Mouse (Mus musculus) lung, postnatal 0 days (tissue): ENCODE data around the gene Alkbh2. TPM values are rescaled to one million over a fixed set of nuclear protein-coding genes. Genes with fewer than 3 reads are reported as not detected.

Experiments
- ATAC-seq: fragments of 200-750 bp; cut with Nextera tagmentation; 2 replicates; pipeline ENCODE4 v1.8.0; 2017; ENCODE audit warnings: moderate library complexity
- DNase-seq: peaks from one replicate; pipeline ENCODE4 v3.0.0-alpha.2; 2016; ENCODE audit warnings: low spot score
- H3K27ac ChIP-seq: fragments of 300-500 bp; sonication (generic); 2 replicates; pipeline ENCODE4 v1.5.1; 2014; ENCODE audit warnings: antibody characterized with exemption, mild to moderate bottlenecking, low read length, mixed read lengths
- H3K27me3 ChIP-seq: fragments of 300-500 bp; sonication (generic); replicated peaks from 2 replicates; pipeline ENCODE4 v1.6.1; 2014; ENCODE audit warnings: low read length, mixed read lengths; ENCODE audit not compliant: insufficient read depth
- H3K36me3 ChIP-seq: fragments of 300-500 bp; sonication (generic); 2 replicates; pipeline ENCODE4 v1.6.1; 2014; ENCODE audit warnings: low read length, mixed read lengths; ENCODE audit not compliant: insufficient read depth
- H3K4me1 ChIP-seq: fragments of 300-500 bp; sonication (generic); 2 replicates; pipeline ENCODE4 v1.6.1; 2014; ENCODE audit warnings: antibody characterized with exemption, low read depth, low read length, mixed read lengths; ENCODE audit not compliant: insufficient read depth
- H3K4me2 ChIP-seq: fragments of 300-500 bp; sonication (generic); replicated peaks from 2 replicates; pipeline ENCODE4 v1.6.1; 2014; ENCODE audit warnings: low read depth, mild to moderate bottlenecking, low read length, moderate library complexity, mixed read lengths
- H3K4me3 ChIP-seq: fragments of 300-500 bp; sonication (generic); 2 replicates; pipeline ENCODE4 v1.5.1; 2014; ENCODE audit warnings: low read depth, low read length
- H3K9ac ChIP-seq: fragments of 300-500 bp; sonication (generic); replicated peaks from 2 replicates; pipeline ENCODE4 v1.6.1; 2014; ENCODE audit warnings: low read depth, mild to moderate bottlenecking
- H3K9me3 ChIP-seq: fragments of 300-500 bp; sonication (generic); 2 replicates; pipeline ENCODE4 v1.6.1; 2016; ENCODE audit warnings: low read length, mixed read lengths
- CTCF ChIP-seq: IDR thresholded peaks from 2 replicates; pipeline ENCODE4 v1.5.1; 2016; ENCODE audit warnings: antibody characterized with exemption, mild to moderate bottlenecking
- EP300 ChIP-seq: IDR thresholded peaks from 2 replicates; pipeline ENCODE4 v1.6.1; 2016; ENCODE audit warnings: antibody characterized with exemption, mild to moderate bottlenecking, control low read depth
- WGBS: fragments of 180-500 bp; shearing (Covaris S2); extraction: QIAGEN DNeasy Blood & Tissue Kit; methylation state at CpG from one replicate; pipeline ENCODE4 v1.1.7; 2014; 5-methylcytosine and 5-hydroxymethylcytosine counted together
- polyA plus RNA-seq: library from polyadenylated mRNA; unstranded; fragments of >200 nt; fragmentation: Nextera tagmentation; extraction: Ambion mirVana; gene quantifications from 2 replicates; pipeline ENCODE4 v1.2.1, GENCODE M21; 2015

Alkbh2 gene
- polyA plus RNA-seq, 1 experiment from 2014 or later: 4.1 TPM

DNA sequence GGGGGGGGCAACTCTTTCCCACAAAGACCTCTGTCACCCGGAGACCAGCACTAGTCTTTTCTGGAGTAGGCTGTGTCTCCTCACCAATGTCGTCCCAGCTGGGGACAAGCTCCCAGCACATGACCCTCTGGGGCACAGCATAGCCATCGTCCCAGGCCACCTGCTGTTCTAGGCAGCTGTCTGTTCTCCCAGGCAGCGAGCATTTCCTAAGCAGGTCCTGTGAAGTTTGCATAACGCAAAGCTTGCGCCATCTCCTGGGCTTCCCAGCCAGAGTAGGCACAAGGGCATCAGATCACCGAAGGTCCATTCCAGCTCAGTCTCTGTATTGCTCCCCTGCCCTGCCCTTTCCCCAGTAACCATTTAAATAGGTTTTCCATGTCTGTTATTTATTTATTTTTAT lies 29.2 kb upstream of the Alkbh2 start:
- no peak overlapping the region for H3K9ac ChIP-seq
- no peak overlapping the region for H3K4me2 ChIP-seq
- no peaks in the 10 kb centered on the region for H3K4me1 ChIP-seq
- 48% methylated on average over 7 of the region's 7 CpGs for WGBS
- no peaks in the 10 kb centered on the region for H3K27me3 ChIP-seq
- no peaks in the 10 kb centered on the region for H3K36me3 ChIP-seq
- no peaks in the 10 kb centered on the region for H3K9me3 ChIP-seq
- TF ChIP-seq EP300 (no peak), CTCF (no peak)
- DNase-seq (no peak), ATAC-seq (no peak)
- no peak overlapping the region for H3K27ac ChIP-seq
- H3K4me3 ChIP-seq: no peak overlapping the region

DNA sequence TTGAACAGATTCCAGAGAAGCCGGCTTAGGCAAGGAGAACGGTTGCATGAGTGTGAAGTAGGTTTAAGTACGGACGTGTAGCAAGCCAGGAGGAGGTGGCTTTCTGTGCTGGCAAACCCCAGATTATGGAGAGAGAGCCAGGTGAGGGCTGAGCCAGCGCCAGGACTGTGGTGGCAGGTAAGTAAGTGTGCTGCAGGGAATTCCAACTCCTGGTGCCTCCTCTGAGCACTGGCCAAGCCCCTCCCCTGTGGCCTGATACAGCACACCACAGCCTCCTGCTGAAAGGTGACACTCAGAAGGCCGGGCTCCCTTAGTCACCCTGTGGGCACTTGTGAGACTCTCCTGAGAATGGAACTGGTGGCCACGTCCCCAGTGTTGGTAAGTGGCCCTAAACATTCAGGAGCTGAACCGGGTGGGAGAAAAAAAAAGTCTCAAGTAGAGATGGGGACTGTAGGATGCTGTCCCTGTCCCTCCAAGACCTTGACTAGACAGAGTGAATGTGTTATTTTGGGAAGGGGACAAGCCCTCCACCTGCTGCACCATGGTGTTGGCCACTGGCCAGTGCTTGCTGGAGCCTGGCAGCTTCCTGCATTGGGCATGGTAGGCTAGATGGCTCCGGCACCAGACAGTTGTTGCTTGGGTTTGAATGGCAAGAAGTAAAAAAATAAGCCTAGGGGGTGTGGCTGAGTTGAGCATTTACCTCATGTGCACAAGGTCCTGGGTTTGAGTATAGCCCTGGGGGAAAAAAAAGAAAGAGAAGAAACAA lies 27.3 kb upstream of the Alkbh2 start:
- Histone ChIP-seq H3K9me3 (no peaks in the 10 kb centered on the region), H3K27ac (no peak overlapping the region), H3K4me1 (no peaks in the 10 kb centered on the region), H3K27me3 (no peaks in the 10 kb centered on the region), H3K36me3 (no peaks in the 10 kb centered on the region), H3K9ac (no peak overlapping the region), H3K4me2 (no peak overlapping the region), H3K4me3 (no peak overlapping the region)
- ATAC-seq (peak; percentile 88), DNase-seq (peak; percentile 70)
- no peak for TF ChIP-seq EP300
- no peak for TF ChIP-seq CTCF
- WGBS: 32% methylated on average over 9 of the region's 9 CpGs

DNA sequence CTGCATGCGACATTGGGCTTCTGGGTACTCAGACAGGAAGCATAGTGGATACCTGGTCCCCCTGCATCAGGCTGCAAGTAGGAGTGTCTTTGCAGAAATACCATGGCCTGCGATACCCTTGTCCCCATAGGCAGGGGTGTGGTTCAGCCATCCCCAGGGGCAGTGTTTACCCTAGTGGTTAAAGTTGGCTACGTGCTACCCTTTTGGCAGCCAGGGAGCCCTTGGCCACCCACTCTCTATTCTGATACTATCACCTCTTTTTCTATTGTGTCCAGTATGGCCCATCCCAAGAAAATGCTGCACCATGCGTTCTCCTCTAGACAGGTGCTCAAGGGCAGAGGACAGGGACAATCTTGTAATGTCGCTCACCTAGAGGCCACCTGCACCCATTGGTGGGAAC lies 26.7 kb upstream of the Alkbh2 start:
- Histone ChIP-seq H3K27ac (no peak overlapping the region), H3K36me3 (no peaks in the 10 kb centered on the region), H3K9ac (no peak overlapping the region), H3K27me3 (no peaks in the 10 kb centered on the region), H3K4me1 (no peaks in the 10 kb centered on the region), H3K4me2 (no peak overlapping the region), H3K9me3 (no peaks in the 10 kb centered on the region), H3K4me3 (no peak overlapping the region)
- peak; percentile 10; the same call in 1 of the 2 replicates for ATAC-seq
- no peak for DNase-seq
- 51% methylated on average over 5 of the region's 5 CpGs for WGBS
- TF ChIP-seq EP300 (no peak), CTCF (no peak)

DNA sequence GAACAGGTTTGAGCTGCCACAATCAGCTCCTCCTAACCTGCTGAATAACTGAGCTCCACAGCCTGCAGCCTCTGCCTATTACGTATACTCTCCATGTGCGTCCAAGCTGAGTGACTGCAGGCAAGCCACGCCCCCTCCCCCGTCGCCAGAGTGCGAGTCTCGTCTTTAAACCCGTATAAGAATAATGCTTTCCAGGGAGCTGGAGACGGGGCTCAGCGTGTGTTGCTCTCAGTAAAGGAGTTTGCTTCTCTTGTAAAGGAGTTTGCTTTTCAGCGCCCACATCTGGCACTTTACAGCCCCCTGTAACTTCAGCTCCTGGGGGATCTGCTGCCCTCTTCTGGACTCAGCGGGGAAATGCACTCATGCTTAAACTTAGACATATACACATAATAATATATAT lies 25.5 kb upstream of the Alkbh2 start:
- no peak for TF ChIP-seq EP300
- TF ChIP-seq CTCF: peak; percentile 61
- H3K36me3 ChIP-seq: no peaks in the 10 kb centered on the region
- DNase-seq (peak; percentile 45), ATAC-seq (0 out of 2 replicates have a peak, but pooled peaks have one; percentile 11)
- WGBS: 14% methylated on average over 12 of the region's 12 CpGs
- H3K27ac ChIP-seq: no peak overlapping the region
- H3K9me3 ChIP-seq: no peaks in the 10 kb centered on the region
- no peaks in the 10 kb centered on the region for H3K4me1 ChIP-seq
- H3K4me2 ChIP-seq: no peak overlapping the region
- no peaks in the 10 kb centered on the region for H3K27me3 ChIP-seq
- H3K9ac ChIP-seq: no peak overlapping the region
- H3K4me3 ChIP-seq: no peak overlapping the region

DNA sequence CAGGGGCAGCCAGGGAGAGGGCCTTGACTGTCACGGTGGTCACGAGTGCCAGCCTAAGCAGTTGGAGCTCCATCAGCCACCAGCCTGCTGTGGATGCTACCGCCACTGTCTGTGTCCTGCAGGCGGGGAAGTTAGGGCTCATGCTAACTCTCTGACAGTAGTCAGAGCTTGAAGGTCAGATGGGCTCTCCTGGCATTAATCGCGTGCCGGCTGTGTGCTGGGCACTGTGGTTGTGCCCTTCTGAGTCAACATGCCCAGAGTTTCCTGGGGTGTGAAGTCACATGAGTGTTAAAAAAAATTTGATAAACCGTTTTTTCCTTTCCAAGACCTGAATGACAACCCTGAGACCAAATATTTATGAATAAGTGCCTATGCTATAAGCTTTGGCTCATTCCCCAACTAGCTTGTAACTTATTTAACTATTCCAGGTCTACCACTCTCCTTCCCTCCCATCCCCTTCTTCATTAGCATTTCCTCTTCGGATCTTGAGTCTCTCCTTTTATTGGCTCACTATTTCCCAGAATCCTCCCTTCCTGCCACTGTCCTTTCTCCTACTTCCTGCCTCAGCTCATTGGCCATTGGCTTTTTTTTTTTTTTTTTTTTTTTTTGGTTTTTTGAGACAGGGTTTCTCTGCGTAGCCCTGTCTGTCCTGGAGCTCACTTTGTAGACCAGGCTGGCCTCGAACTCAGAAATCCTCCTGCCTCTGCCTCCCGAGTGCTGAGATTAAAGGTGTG lies 24.5 kb upstream of the Alkbh2 start:
- 78% methylated on average over 12 of the region's 12 CpGs for WGBS
- no peak for DNase-seq
- Histone ChIP-seq H3K4me2 (no peak overlapping the region), H3K4me1 (no peaks in the 10 kb centered on the region), H3K9me3 (no peaks in the 10 kb centered on the region), H3K9ac (no peak overlapping the region), H3K4me3 (no peak overlapping the region), H3K27me3 (no peaks in the 10 kb centered on the region), H3K27ac (no peak overlapping the region), H3K36me3 (no peaks in the 10 kb centered on the region)
- TF ChIP-seq CTCF (no peak), EP300 (no peak)
- ATAC-seq: no peak

DNA sequence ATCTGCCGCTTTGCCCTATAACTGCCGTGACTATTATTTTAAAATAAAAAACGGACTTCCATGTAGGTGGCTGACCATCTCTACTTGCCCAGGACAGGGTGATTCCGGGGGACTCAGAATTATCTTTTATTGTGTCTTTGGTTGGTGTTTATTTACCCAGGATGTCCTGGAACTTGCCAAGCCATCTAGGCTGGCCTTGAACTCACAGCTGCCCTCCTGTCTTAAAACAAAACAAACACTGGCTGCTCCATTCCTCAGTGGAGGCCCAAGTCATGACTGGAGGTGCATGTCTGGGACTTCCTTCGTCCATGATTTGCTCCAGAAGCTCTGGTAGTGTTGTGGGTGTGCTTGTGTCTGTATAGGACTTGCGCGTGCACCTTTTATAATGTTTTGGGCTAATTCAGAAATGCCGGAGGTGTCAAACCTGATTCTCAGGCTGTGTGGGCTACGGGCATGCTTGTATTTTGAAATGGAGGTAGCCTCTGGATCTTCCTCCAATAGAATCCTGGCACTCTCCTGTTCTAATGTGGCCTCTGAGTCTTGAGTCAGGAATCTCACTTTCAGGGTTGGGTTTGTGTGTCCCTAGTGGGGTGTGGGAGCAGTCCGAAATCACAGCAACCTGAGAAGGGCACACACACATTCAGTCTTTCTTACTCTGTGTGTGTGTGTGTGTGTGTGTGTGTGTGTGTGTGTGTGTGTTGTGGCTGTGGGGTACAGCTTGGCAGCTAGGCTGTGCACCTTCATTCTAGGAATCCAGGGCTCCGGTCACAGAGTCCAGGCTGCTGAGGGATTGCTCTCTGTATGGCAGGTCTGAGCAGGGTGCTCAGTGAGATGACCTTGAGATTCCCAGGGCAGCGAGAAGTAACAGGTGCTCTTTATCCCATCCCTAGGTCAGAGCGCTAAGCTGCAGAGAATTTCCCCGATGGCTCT lies 19.3 kb upstream of the Alkbh2 start:
- ATAC-seq (no peak), DNase-seq (no peak)
- H3K4me3 ChIP-seq: no peak overlapping the region
- H3K36me3 ChIP-seq: no peaks in the 10 kb centered on the region
- H3K4me1 ChIP-seq: no peaks in the 10 kb centered on the region
- H3K9ac ChIP-seq: no peak overlapping the region
- no peaks in the 10 kb centered on the region for H3K27me3 ChIP-seq
- TF ChIP-seq CTCF (no peak), EP300 (no peak)
- no peak overlapping the region for H3K27ac ChIP-seq
- H3K4me2 ChIP-seq: no peak overlapping the region
- H3K9me3 ChIP-seq: no peaks in the 10 kb centered on the region
- WGBS: 77% methylated on average over 14 of the region's 14 CpGs
